Mouse (Mus musculus): ENCODE results near the gene Hmgcl. TPM values are rescaled to one million over a fixed set of nuclear protein-coding genes. Genes with fewer than 3 reads are reported as not detected.
A peak's percentile ranks its signal among the peaks of the same experiment; 100 is the strongest.

The Hmgcl gene
- polyA plus RNA-seq, 1 experiment: 31.8 TPM

DNA sequence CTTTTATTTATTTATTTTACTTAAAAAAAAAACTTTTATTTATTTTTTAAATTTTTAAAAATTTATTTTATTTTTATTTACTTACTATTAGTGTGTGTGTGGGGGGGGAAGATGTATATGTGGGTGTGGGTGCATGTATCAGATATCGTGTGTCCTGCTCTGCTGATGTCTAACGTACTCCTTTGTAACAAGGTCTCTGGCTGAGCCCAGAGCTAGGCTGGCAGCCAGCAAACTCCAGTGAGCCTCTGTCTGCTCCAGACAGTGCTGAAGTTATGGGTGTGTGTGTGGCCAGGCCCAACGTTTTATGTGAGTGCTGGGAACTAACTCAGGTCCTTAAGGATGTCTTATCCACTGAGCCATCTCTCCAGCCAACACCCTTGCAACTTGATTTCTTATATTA is 34.1 kb upstream of the Hmgcl start:
- H3K36me3 ChIP-seq (replicated peaks; ENCODE audit: low read length): peaks cover 48% of the 10 kb centered on the region
- no peaks in the 10 kb centered on the region for H3K9me3 ChIP-seq
- no peaks in the 10 kb centered on the region for H3K27me3 ChIP-seq (replicated peaks)
- H3K4me1 ChIP-seq: peaks cover 89% of the 10 kb centered on the region
- peak overlapping the region; percentile 92 for H3K4me3 ChIP-seq (replicated peaks)
- no peak for TF ChIP-seq FLI1 (IDR thresholded peaks at IDR 0.05; ENCODE audit: low read length)
- TF ChIP-seq GATA1 (IDR thresholded peaks at IDR 0.05; ENCODE audit: borderline replicate concordance, low read length): no peak

DNA sequence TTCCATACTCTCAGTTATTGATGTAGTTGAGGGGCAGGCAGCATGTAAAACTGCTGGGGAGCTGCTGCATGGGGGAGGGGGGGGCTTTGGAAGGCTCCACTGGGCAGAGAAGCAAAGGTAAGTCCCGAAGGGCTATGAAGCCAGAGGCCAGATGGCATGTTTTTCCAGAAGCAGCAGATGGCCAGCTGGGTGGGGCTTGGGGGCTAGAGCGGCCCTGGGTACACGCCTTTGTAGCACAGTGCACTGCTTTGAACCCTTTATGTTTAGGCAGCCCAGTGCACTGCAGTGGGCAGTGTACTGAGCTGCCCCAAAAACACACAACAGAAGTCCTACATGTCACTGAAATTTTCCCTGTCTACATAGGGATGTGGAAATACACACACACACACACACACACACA is 33.4 kb upstream of the Hmgcl start:
- H3K4me3 ChIP-seq (replicated peaks): peak overlapping the region; percentile 92
- TF ChIP-seq GATA1 (IDR thresholded peaks at IDR 0.05; ENCODE audit: borderline replicate concordance, low read length) (no peak), FLI1 (IDR thresholded peaks at IDR 0.05; ENCODE audit: low read length) (no peak)
- H3K27me3 ChIP-seq (replicated peaks): no peaks in the 10 kb centered on the region
- no peaks in the 10 kb centered on the region for H3K9me3 ChIP-seq
- peaks cover 90% of the 10 kb centered on the region for H3K4me1 ChIP-seq
- peaks cover 49% of the 10 kb centered on the region for H3K36me3 ChIP-seq (replicated peaks; ENCODE audit: low read length)

DNA sequence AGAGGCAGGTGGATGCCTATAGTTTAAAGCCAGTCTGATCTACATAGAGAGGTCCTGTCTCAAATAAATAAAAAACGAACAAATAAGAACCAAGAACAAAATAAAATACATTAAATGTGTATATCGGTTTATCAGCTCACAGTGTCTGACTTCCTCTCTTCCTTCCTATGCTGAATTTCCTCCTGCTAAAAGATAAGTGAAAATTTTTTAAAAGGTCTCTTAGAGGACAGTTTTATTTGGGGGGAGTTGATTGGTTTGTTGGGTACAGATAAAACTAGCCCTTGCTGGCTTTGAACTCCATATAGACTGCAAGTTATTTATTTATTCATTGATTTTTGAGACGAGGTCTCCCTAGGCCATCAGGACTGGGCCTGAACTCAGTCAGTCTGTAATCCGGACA is 32.8 kb upstream of the Hmgcl start:
- Histone ChIP-seq H3K27me3 (replicated peaks) (no peaks in the 10 kb centered on the region), H3K36me3 (replicated peaks; ENCODE audit: low read length) (peaks cover 49% of the 10 kb centered on the region), H3K4me1 (peaks cover 90% of the 10 kb centered on the region), H3K9me3 (no peaks in the 10 kb centered on the region), H3K4me3 (replicated peaks) (peak overlapping the region; percentile 92)
- no peak for TF ChIP-seq GATA1 (IDR thresholded peaks at IDR 0.05; ENCODE audit: borderline replicate concordance, low read length)
- no peak for TF ChIP-seq FLI1 (IDR thresholded peaks at IDR 0.05; ENCODE audit: low read length)

DNA sequence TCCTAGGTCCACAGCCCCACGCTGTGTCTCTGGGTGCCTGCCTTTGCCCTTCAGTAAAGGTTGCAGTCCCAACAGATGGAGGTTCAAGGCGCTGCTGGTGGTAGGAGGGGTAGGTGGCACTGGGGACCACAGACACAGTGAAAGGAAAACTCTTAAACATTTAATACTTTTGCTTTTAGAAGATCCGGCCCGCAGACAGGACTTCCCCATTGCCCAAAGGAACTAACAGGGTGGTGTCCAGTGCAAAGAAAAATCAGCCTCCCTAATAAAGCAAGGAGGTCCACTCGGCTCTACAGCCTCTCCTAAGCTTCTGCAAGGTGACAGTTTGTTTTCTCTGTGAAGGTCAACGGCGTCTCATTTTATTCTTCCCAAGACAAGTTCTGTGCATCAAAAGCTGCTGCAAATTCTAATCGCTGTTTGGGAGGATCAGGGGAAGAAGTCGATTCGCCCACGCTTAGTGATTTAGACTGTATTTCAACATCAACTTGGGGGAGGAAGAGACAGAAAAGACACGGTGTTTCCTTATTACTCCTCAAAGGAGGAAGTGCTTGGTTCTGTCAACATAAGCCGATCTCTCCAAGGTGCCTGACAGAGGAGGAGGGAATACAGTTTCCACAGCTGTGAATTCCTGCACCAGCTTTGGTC is 27.5 kb upstream of the Hmgcl start:
- H3K9me3 ChIP-seq: peaks cover 7% of the 10 kb centered on the region; the same call in 1 of the 2 replicates
- H3K27me3 ChIP-seq (replicated peaks): no peaks in the 10 kb centered on the region
- H3K4me1 ChIP-seq: peaks cover 66% of the 10 kb centered on the region
- H3K4me3 ChIP-seq (replicated peaks): peak overlapping the region; percentile 48
- TF ChIP-seq FLI1 (IDR thresholded peaks at IDR 0.05; ENCODE audit: low read length): no peak
- no peak for TF ChIP-seq GATA1 (IDR thresholded peaks at IDR 0.05; ENCODE audit: borderline replicate concordance, low read length)
- H3K36me3 ChIP-seq (replicated peaks; ENCODE audit: low read length): peaks cover 61% of the 10 kb centered on the region

DNA sequence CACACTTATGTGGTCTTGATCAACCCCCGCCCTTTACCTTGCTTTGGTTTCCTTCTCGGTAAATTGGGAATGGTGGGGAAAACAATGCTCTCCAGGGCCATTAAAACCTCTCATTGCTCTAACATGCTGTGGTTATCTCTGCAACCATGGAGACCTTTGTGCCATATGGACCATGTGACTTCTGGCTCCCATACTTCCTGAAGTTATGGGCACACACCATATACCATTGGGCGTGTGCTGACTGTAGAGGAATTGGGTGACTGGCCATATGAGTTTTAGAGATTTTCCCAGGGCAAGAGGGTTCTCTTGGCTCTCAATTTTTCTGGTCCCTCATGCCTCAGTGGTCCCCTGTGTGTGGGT is 27.0 kb upstream of the Hmgcl start:
- H3K4me3 ChIP-seq (replicated peaks): peak overlapping the region; percentile 5
- H3K36me3 ChIP-seq (replicated peaks; ENCODE audit: low read length): peaks cover 64% of the 10 kb centered on the region
- no peaks in the 10 kb centered on the region for H3K27me3 ChIP-seq (replicated peaks)
- peaks cover 7% of the 10 kb centered on the region; the same call in 1 of the 2 replicates for H3K9me3 ChIP-seq
- peaks cover 65% of the 10 kb centered on the region for H3K4me1 ChIP-seq
- TF ChIP-seq FLI1 (IDR thresholded peaks at IDR 0.05; ENCODE audit: low read length) (no peak), GATA1 (IDR thresholded peaks at IDR 0.05; ENCODE audit: borderline replicate concordance, low read length) (no peak)

DNA sequence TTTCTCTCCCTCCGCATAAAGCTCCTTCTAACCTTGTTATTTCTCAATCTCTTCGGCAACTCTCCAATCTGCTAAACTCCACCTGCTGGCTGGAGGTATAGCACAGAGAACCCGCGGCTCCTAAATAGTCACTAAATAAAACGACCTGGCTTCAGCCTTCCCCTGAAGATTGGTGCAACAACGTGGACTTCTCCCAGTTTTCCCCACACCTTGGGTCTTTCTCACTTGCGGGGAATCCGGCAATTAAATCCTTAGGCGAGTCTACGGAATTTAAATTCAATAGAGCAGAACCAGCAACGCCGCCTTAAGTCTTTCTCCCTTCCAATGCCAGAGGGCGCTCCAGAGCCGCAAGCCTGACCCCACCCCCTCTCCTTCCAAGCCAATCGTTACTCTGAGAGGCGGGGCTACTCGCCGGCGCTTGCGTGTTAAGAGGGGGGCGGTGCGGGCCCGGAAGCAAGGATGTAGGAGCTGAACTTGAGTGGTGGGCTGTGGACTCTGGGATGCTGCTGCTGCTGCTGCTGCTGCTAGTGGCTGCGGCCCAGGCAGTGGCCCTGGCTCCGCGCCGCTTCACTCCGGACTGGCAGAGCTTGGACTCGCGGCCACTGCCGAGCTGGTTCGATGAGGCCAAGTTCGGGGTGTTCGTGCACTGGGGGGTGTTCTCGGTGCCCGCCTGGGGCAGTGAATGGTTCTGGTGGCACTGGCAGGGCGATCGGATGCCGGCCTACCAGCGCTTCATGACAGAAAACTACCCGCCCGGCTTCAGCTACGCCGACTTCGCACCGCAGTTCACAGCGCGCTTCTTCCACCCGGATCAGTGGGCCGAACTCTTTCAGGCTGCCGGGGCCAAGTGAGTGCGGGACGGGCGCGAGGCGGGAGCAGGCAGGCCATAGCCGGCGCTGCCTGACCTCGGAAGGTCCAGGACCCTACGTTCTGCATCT is 25.7 kb upstream of the Hmgcl start, which contains the start of gene Fuca1:
TSS of gene Fuca1 (plus strand) at position 432 of the 938 bp plus-strand sequence.
- Histone ChIP-seq H3K27me3 (replicated peaks) (no peaks in the 10 kb centered on the region), H3K4me1 (peaks cover 58% of the 10 kb centered on the region), H3K4me3 (replicated peaks) (peak within 1 kb of the TSS; percentile 98), H3K36me3 (replicated peaks; ENCODE audit: low read length) (peaks cover 70% of the 10 kb centered on the region), H3K9me3 (peaks cover 7% of the 10 kb centered on the region; the same call in 1 of the 2 replicates)
- no peak for TF ChIP-seq FLI1 (IDR thresholded peaks at IDR 0.05; ENCODE audit: low read length)
- no peak for TF ChIP-seq GATA1 (IDR thresholded peaks at IDR 0.05; ENCODE audit: borderline replicate concordance, low read length)

DNA sequence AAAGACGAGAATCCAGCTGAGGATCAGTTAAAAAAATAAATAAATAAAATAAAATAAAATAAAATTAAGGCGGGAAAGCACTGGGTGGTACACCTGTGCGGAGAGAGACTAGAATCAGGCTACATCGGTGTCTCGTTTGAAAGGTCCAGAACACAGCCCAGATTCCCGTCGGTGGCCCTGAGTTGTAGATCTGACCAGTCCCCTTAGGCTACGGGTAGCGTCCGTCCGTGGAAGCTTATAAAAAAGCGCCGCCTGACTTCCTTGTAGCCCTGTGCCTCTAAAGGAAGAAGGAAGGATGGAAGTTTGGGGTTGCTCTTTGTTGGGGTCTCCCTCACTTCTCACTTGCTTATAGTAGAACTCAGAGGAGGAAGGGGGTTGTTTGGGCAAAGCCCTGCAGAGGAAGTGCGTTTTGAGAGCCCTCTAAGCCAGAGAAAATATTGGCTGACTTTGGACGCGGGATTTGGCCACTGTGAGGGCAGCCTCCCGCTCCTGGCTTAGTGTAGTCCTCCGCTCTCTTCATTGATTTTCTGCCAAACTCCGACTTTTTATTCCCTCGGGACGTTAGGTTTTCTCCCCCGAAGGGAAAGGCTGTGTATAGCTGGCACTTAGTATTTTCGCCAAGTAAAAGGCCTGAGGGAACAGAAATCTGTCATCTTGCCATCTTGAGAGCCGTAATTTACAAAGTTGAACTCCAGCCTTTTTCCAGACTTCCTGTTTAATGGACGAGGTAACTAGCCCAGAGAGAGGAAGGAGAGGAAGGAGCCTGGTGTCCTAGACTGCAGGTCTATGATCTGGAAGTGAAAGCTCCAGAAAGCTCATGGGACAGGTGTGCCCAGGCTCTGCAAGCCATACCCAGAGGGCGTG is 24.8 kb upstream of the Hmgcl start:
- peaks cover 53% of the 10 kb centered on the region for H3K4me1 ChIP-seq
- peaks cover 7% of the 10 kb centered on the region; the same call in 1 of the 2 replicates for H3K9me3 ChIP-seq
- peaks cover 74% of the 10 kb centered on the region for H3K36me3 ChIP-seq (replicated peaks; ENCODE audit: low read length)
- peak overlapping the region; percentile 98 for H3K4me3 ChIP-seq (replicated peaks)
- TF ChIP-seq FLI1 (IDR thresholded peaks at IDR 0.05; ENCODE audit: low read length) (no peak), GATA1 (IDR thresholded peaks at IDR 0.05; ENCODE audit: borderline replicate concordance, low read length) (no peak)
- H3K27me3 ChIP-seq (replicated peaks): no peaks in the 10 kb centered on the region

DNA sequence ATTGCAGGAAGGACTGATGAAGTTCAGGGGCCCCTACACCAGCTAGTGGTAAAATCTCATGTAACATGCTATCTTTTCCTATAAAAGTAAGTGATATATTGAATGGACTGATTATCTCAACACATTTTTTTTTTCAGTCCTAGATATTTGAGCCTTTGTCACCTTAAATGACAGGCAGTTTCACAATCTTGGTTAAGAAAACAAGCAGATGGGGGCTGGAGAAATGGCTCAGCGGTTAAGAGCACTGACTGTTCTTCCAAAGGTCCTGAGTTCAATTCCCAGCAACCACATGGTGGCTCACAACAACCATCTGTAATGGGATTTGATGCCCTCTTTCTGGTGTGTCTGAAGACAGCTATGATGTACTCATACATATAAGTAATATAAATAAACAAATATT is 24.1 kb upstream of the Hmgcl start:
- H3K4me3 ChIP-seq (replicated peaks): peak overlapping the region; percentile 98
- peaks cover 74% of the 10 kb centered on the region for H3K36me3 ChIP-seq (replicated peaks; ENCODE audit: low read length)
- TF ChIP-seq GATA1 (IDR thresholded peaks at IDR 0.05; ENCODE audit: borderline replicate concordance, low read length) (no peak), FLI1 (IDR thresholded peaks at IDR 0.05; ENCODE audit: low read length) (no peak)
- peaks cover 7% of the 10 kb centered on the region; the same call in 1 of the 2 replicates for H3K9me3 ChIP-seq
- no peaks in the 10 kb centered on the region for H3K27me3 ChIP-seq (replicated peaks)
- H3K4me1 ChIP-seq: peaks cover 46% of the 10 kb centered on the region

DNA sequence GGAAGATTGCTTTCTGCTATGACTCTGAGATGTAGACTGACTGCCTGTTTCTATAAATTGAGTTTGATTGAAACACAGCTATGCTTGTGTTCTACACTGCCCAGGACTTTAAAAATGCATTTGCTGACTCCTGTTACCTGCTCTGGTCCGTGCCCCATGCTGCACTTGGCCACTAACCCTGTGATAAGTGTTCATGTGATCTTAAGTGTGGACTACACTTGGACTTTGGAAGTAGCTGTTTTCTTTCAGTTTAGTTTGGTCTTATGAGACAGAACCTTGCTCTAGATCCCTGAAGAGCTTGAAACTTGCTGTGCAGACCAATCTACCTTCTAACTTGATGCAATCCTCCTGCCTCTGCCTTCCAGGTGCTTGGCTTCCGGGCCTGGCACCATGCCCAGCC is 21.8 kb upstream of the Hmgcl start:
- Histone ChIP-seq H3K9me3 (peaks cover 3% of the 10 kb centered on the region; the same call in 1 of the 2 replicates), H3K36me3 (replicated peaks; ENCODE audit: low read length) (peaks cover 72% of the 10 kb centered on the region), H3K27me3 (replicated peaks) (no peaks in the 10 kb centered on the region), H3K4me1 (peaks cover 24% of the 10 kb centered on the region), H3K4me3 (replicated peaks) (no peak overlapping the region)
- TF ChIP-seq GATA1 (IDR thresholded peaks at IDR 0.05; ENCODE audit: borderline replicate concordance, low read length) (no peak), FLI1 (IDR thresholded peaks at IDR 0.05; ENCODE audit: low read length) (no peak)

Measured in megakaryocyte, embryonic 14.5 days (primary cell).